Mouse (Mus musculus) stomach, postnatal 0 days (tissue): ENCODE results near the gene Ddx39. TPM values are rescaled to one million over a fixed set of nuclear protein-coding genes. Genes with fewer than 3 reads are reported as not detected.

Experiments used
- ATAC-seq: fragments of 200-750 bp; cut with Nextera tagmentation; 2 replicates; pipeline ENCODE4 v1.8.0; 2017; ENCODE audit not compliant: low FRiP score, low TSS enrichment
- DNase-seq: peaks from one replicate; pipeline ENCODE4 v3.0.0-alpha.2; 2016; ENCODE audit warnings: low spot score
- H3K27ac ChIP-seq: fragments of 300-500 bp; sonication (generic); replicated peaks from 2 replicates; pipeline ENCODE4 v1.5.1; 2014; ENCODE audit warnings: mild to moderate bottlenecking, control low read depth
- H3K27me3 ChIP-seq: fragments of 300-500 bp; sonication (generic); 2 replicates; pipeline ENCODE4 v1.6.1; 2014; ENCODE audit warnings: low read length; ENCODE audit not compliant: control insufficient read depth, insufficient read depth
- H3K36me3 ChIP-seq: fragments of 300-500 bp; sonication (generic); 2 replicates; pipeline ENCODE4 v1.6.1; 2014; ENCODE audit warnings: low read length, mixed read lengths; ENCODE audit not compliant: control insufficient read depth, insufficient read depth
- H3K4me1 ChIP-seq: fragments of 300-500 bp; sonication (generic); replicated peaks from 2 replicates; pipeline ENCODE4 v1.6.1; 2014; ENCODE audit warnings: antibody characterized with exemption; ENCODE audit not compliant: control insufficient read depth, insufficient read depth
- H3K4me2 ChIP-seq: fragments of 300-500 bp; sonication (generic); replicated peaks from 2 replicates; pipeline ENCODE4 v1.6.1; 2014; ENCODE audit warnings: low read depth, mild to moderate bottlenecking, control low read depth, moderate library complexity
- H3K4me3 ChIP-seq: fragments of 300-500 bp; sonication (generic); 2 replicates; pipeline ENCODE4 v1.5.1; 2014; ENCODE audit warnings: low read depth, low read length, control low read depth
- H3K9ac ChIP-seq: fragments of 300-500 bp; sonication (generic); 2 replicates; pipeline ENCODE4 v1.6.1; 2014; ENCODE audit warnings: mild to moderate bottlenecking, low read length, control low read depth, mixed read lengths
- H3K9me3 ChIP-seq: fragments of 300-500 bp; sonication (generic); 2 replicates; pipeline ENCODE4 v1.6.1; 2016; ENCODE audit warnings: low read length; ENCODE audit not compliant: control insufficient read depth
- CTCF ChIP-seq: IDR thresholded peaks from 2 replicates; pipeline ENCODE4 v1.5.1; 2016; ENCODE audit warnings: antibody characterized with exemption, low read depth, mild to moderate bottlenecking, moderate library complexity
- EP300 ChIP-seq: optimal IDR thresholded peaks from 2 replicates; pipeline ENCODE3; 2016; ENCODE audit warnings: antibody characterized with exemption
- WGBS: fragments of 180-500 bp; shearing (Covaris S2); extraction: QIAGEN DNeasy Blood & Tissue Kit; methylation state at CpG from one replicate; pipeline ENCODE4 v1.1.7; 2014; 5-methylcytosine and 5-hydroxymethylcytosine counted together
- microRNA-seq: library from miRNA; unstranded; fragments of <30 nt; microRNA quantifications from one replicate; pipeline ENCODE4, GENCODE M21; 2016
- polyA plus RNA-seq: library from polyadenylated mRNA; unstranded; fragments of >200 nt; fragmentation: Nextera tagmentation; extraction: Ambion mirVana; gene quantifications from 2 replicates; pipeline ENCODE4 v1.2.1, GENCODE M21; 2015

Ddx39 gene
- polyA plus RNA-seq, 1 experiment from 2014 or later: 86.6 TPM

DNA sequence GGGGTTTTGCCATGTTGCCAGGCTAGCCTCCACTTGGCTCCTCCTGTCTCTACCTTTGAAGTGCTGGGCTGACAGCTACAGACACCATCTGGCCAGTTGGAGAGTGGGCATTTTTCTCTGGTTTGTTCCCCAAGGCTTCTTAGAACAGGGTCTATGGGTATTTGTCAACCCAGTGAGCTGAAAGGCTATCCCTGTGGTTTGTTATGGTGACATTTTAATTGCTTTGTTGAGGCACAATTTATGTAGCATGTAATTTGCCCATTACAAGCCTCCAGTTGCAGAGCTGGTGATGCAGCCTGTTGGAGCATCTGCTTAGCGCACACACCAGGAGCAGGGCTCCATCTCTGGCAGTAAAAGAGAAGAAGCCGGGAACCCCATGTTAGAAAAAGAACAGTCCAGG lies 59.2 kb downstream of the Ddx39 start:
- Histone ChIP-seq H3K27ac (no peak overlapping the region), H3K36me3 (no peaks in the 10 kb centered on the region), H3K9me3 (no peaks in the 10 kb centered on the region), H3K27me3 (no peaks in the 10 kb centered on the region), H3K4me2 (no peak overlapping the region), H3K4me1 (0 out of 2 replicates have a peak, but pooled peaks cover 2% of the 10 kb centered on the region), H3K9ac (no peak overlapping the region), H3K4me3 (no peak overlapping the region)
- no peak for ATAC-seq
- DNase-seq: no peak
- TF ChIP-seq EP300 (no peak), CTCF (no peak)
- 95% methylated on average over 2 of the region's 2 CpGs for WGBS

Small RNA genes within 50 kb of the gene (microRNA-seq; reads per million reads assigned to microRNA genes)
- not detected for gene Mir1668

Other genes starting within 250 kb of the Ddx39 start
- 0.04 TPM in 1 of 2 replicates, not detected in the other for gene Olfr370, start 179.4 kb upstream of the Ddx39 start, polyA plus RNA-seq
- gene Ndufb7, start 148.5 kb upstream of the Ddx39 start, polyA plus RNA-seq: 327 and 344 TPM in 2 replicates
- gene Tecr, start 107.2 kb upstream of the Ddx39 start, polyA plus RNA-seq: 413 and 424 TPM in 2 replicates
- gene Dnajb1, start 107.0 kb upstream of the Ddx39 start, polyA plus RNA-seq: 36.9 and 39.9 TPM in 2 replicates
- gene Gipc1, start 62.5 kb upstream of the Ddx39 start, polyA plus RNA-seq: 171 and 183 TPM in 2 replicates
- gene Ptger1, start 48.5 kb upstream of the Ddx39 start, polyA plus RNA-seq: 5.6 and 5.9 TPM in 2 replicates
- 14.4 and 16.2 TPM in 2 replicates for gene Pkn1, start 16.0 kb upstream of the Ddx39 start, polyA plus RNA-seq
- 16.9 and 17.1 TPM in 2 replicates for gene Adgre5, start 26.1 kb downstream of the Ddx39 start, polyA plus RNA-seq
- 6.5 and 7.5 TPM in 2 replicates for gene Adgrl1, start 184.9 kb downstream of the Ddx39 start, polyA plus RNA-seq
- 0.11 and 0.13 TPM in 2 replicates for gene Gm10644, start 240.0 kb downstream of the Ddx39 start, polyA plus RNA-seq
- 14.1 and 16.6 TPM in 2 replicates for gene Asf1b, start 240.3 kb downstream of the Ddx39 start, polyA plus RNA-seq